Mouse (Mus musculus): ENCODE results near the gene Eif2b2.

DNA sequence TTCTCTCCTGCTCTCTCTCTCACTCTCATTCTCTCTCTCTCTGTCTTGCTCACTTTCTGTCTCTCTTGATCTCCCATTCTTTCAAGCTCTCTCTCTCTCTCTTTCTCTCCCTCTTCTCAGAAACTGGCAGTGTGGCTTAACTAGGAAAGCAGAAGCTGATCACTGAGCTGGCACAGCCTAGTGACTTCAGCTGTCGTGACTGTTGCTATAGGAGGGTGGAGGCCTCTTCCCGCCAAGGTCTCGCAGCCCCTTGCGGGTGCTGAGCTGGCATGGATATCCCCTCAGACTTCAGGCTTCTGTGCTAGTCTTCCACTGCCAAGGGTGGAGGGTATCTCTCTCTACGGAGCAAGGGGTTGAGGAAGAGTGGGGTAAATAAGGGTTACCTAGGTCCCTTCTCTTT lies 36.4 kb upstream of the Eif2b2 start:
- no peak for TF ChIP-seq GATA1 (IDR thresholded peaks at IDR 0.05; ENCODE audit: borderline replicate concordance, low read length)
- no peak for TF ChIP-seq FLI1 (IDR thresholded peaks at IDR 0.05; ENCODE audit: low read length)

Data from megakaryocyte, embryonic 14.5 days (primary cell).